Mouse (Mus musculus) inflammation-experienced regulatory T-cells, adult 16 weeks (primary cell): ENCODE measurements around the gene F9. TPM values are rescaled to one million over a fixed set of nuclear protein-coding genes. Genes with fewer than 3 reads are reported as not detected.

Experiments
- polyA plus RNA-seq: library from polyadenylated mRNA; unstranded; fragments of 100-300 nt; shearing (Covaris generic); gene quantifications from one replicate; pipeline ENCODE4 v1.2.1, GENCODE M21; 2017

Gene F9
- polyA plus RNA-seq: not detected

DNA sequence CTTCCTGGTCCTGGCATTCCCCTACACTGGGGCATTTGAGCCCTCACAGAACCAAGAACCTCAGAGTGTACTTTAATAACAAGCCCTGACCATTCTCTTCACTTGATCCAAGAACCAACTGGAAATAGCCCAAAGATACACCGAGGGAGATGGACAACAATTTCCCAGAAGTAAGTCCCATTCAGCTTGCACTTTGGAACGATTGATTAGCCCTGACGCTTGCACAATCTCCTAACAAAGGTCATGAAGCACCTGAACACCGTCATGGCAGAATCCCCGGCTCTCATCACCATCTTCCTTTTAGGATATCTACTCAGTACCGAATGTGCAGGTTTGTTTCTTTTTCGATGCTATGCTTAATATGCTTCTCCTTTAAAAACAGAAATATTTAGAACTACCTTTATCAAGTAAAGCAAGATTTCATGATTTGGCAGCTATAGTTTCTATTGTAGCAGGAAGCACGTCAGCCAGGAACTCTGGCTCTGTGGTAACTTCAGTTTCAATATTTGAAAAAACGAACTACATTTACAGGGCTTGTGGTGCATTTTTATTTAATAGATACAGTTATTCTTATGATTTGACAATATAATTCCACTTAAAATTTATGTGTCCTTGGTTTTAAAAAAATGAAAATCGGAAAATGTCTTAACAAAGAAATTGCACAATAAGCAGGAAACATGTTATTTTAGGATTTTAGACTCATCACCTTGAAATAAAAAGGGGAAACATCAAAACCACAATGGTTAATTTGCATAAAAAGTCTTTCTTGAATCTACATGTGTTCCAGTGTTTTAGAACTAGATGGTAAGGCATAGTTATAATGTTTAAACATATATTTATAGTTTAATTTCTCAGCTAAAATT, at the start of gene F9:
F9 (plus strand) TSS at position 244 of the 863 bp plus-strand sequence.

Other genes starting within 250 kb of the F9 start
- gene Mcf2, start 179.6 kb downstream of the F9 start, polyA plus RNA-seq: not detected